In genomic region chr14:118322865-118323264, GRCm38 (mm10) we compare ENCODE assay signal across 12 mouse cellular contexts. TPM values are rescaled to one million over a fixed set of nuclear protein-coding genes. Genes with fewer than 3 reads are reported as not detected.
A peak's percentile ranks its signal among the peaks of the same experiment; 100 is the strongest.
DNase-seq lines count a peak whose midpoint lies in the region; ATAC-seq and TF ChIP-seq lines count a peak whose summit lies in the region.
"Had no signal": no experiment of that assay in that cellular context is flagged by ENCODE, and none has a peak within 500 bp of the region (broad histone marks: within the 10 kb centered on the region; RNA-seq: fewer than 3 reads in every experiment).

No protein-coding gene starts in this region.

- ATAC-seq in heart, embryonic 14.5 days (ENCODE audit: insufficient number of reproducible peaks, insufficient read depth, low FRiP score, low read depth), result no peak
- ATAC-seq in embryonic facial prominence, embryonic 14.5 days (ENCODE audit: low read depth), result no peak
- ATAC-seq in intestine, embryonic 14.5 days (replicated peaks; ENCODE audit: low FRiP score, low TSS enrichment, low read depth), result no peak
- ATAC-seq in midbrain, postnatal 0 days (ENCODE audit: low FRiP score), result no peak

- no peaks in the 10 kb centered on the region for H3K4me1 ChIP-seq in heart, embryonic 14.5 days (ENCODE audit: control insufficient read depth in 2 of 2, insufficient read depth in 2 of 2, low read length in 2 of 2)
- no peaks in the 10 kb centered on the region; the same call in 1 of the 2 replicates for H3K4me1 ChIP-seq in embryonic facial prominence, embryonic 14.5 days (ENCODE audit: control insufficient read depth, insufficient read depth, low read length)
- no peaks in the 10 kb centered on the region for H3K4me1 ChIP-seq in intestine, embryonic 14.5 days (replicated peaks; ENCODE audit: control insufficient read depth, insufficient read depth, low read length)
- H3K4me1 ChIP-seq in midbrain, postnatal 0 days (ENCODE audit: insufficient read depth, low read length), result no peaks in the 10 kb centered on the region

- peak overlapping the region; percentile 35; the same call in 1 of the 2 replicates for H3K9ac ChIP-seq in heart, embryonic 14.5 days (ENCODE audit: low read length)
- peak overlapping the region; percentile 30 for H3K9ac ChIP-seq in embryonic facial prominence, embryonic 14.5 days (ENCODE audit: low read depth, low read length)
- no peak overlapping the region for H3K9ac ChIP-seq in intestine, embryonic 14.5 days (ENCODE audit: low read length)
- no peak overlapping the region for H3K9ac ChIP-seq in midbrain, postnatal 0 days (replicated peaks; ENCODE audit: low read length, poor library complexity, severe bottlenecking)
- H3K9ac ChIP-seq: liver, embryonic 14.5 days had no signal

- H3K4me3 ChIP-seq in heart, embryonic 14.5 days (ENCODE audit: control insufficient read depth in 1 of 2, insufficient read depth in 1 of 2, low read depth in 1 of 2, low read length in 2 of 2), result peak overlapping the region in 1 of 2 experiments; percentile 33; a peak in 2 of 4 replicates
- peak overlapping the region; percentile 33 for H3K4me3 ChIP-seq in embryonic facial prominence, embryonic 14.5 days (ENCODE audit: low read depth, low read length)
- peak overlapping the region; percentile 21 for H3K4me3 ChIP-seq in intestine, embryonic 14.5 days (ENCODE audit: low read depth, low read length)
- peak overlapping the region; percentile 35 for H3K4me3 ChIP-seq in midbrain, postnatal 0 days (ENCODE audit: low read depth, low read length)

- peak overlapping the region; percentile 69 for H3K4me2 ChIP-seq in heart, embryonic 14.5 days (ENCODE audit: low read length)
- H3K4me2 ChIP-seq in embryonic facial prominence, embryonic 14.5 days (ENCODE audit: low read depth, low read length), result peak overlapping the region; percentile 63
- H3K4me2 ChIP-seq in intestine, embryonic 14.5 days (ENCODE audit: low read length), result peak overlapping the region; percentile 50
- H3K4me2 ChIP-seq in midbrain, postnatal 0 days (ENCODE audit: low read depth, low read length, poor library complexity, severe bottlenecking), result peak overlapping the region; percentile 61

- no peak for TF ChIP-seq CTCF in midbrain, postnatal 0 days (IDR thresholded peaks at IDR 0.05)

- WGBS in heart, embryonic 14.5 days, result 16% methylated on average over 11 of the region's 11 CpGs
- WGBS in embryonic facial prominence, embryonic 14.5 days, result 11% methylated on average over 11 of the region's 11 CpGs
- 13% methylated on average over 11 of the region's 11 CpGs for WGBS in intestine, embryonic 14.5 days
- 7% methylated on average over 11 of the region's 11 CpGs for WGBS in midbrain, postnatal 0 days

- H3K36me3 ChIP-seq in heart, embryonic 14.5 days (ENCODE audit: control insufficient read depth, insufficient read depth, low read length), result no peaks in the 10 kb centered on the region
- H3K36me3 ChIP-seq in embryonic facial prominence, embryonic 14.5 days (ENCODE audit: control insufficient read depth, insufficient read depth, low read length), result no peaks in the 10 kb centered on the region
- no peaks in the 10 kb centered on the region for H3K36me3 ChIP-seq in intestine, embryonic 14.5 days (ENCODE audit: control insufficient read depth, insufficient read depth, low read length)
- no peaks in the 10 kb centered on the region for H3K36me3 ChIP-seq in midbrain, postnatal 0 days (ENCODE audit: insufficient read depth, low read length)

- intact Hi-C loops in gastrocnemius, postnatal 14 days (cut with DNase I; ENCODE audit: low total_unique reads), result no loop called here

- no peaks in the 10 kb centered on the region for H3K9me3 ChIP-seq in heart, embryonic 14.5 days (ENCODE audit: control insufficient read depth, low read length)
- no peaks in the 10 kb centered on the region for H3K9me3 ChIP-seq in embryonic facial prominence, embryonic 14.5 days (ENCODE audit: control insufficient read depth, low read length)
- no peaks in the 10 kb centered on the region for H3K9me3 ChIP-seq in intestine, embryonic 14.5 days (ENCODE audit: control insufficient read depth, low read length)
- H3K9me3 ChIP-seq in midbrain, postnatal 0 days (ENCODE audit: low read length), result no peaks in the 10 kb centered on the region

- no peak for DNase-seq in heart, adult 11 months
- DNase-seq in embryonic facial prominence, embryonic 14.5 days (ENCODE audit: low spot score), result no peak
- peak; percentile 58 for DNase-seq in intestine, embryonic 14.5 days (ENCODE audit: low spot score)
- DNase-seq in midbrain, postnatal 0 days (ENCODE audit: low spot score), result peak; percentile 10
- no peak for DNase-seq in right cerebral cortex, postnatal 25 days
- no peak for DNase-seq in adrenal gland, postnatal 10 days
- no peak for DNase-seq in gastrocnemius, postnatal 14 days
- DNase-seq: cerebellum, adult 9-11 months; thymus, postnatal 36 days had no signal

- no peak overlapping the region for H3K27ac ChIP-seq in heart, embryonic 14.5 days (replicated peaks in 1 of 2; ENCODE audit: control insufficient read depth in 1 of 2, insufficient read depth in 1 of 2, low read depth in 2 of 2, low read length in 2 of 2)
- no peak overlapping the region for H3K27ac ChIP-seq in embryonic facial prominence, embryonic 14.5 days (replicated peaks; ENCODE audit: low read depth, low read length)
- H3K27ac ChIP-seq in intestine, embryonic 14.5 days (ENCODE audit: low read depth), result no peak overlapping the region
- no peak overlapping the region for H3K27ac ChIP-seq in midbrain, postnatal 0 days (ENCODE audit: low read depth, low read length)
- H3K27ac ChIP-seq: liver, embryonic 14.5 days had no signal

- H3K27me3 ChIP-seq in heart, embryonic 14.5 days (ENCODE audit: control insufficient read depth, insufficient read depth, low read length), result peaks cover 45% of the 10 kb centered on the region
- peaks cover 39% of the 10 kb centered on the region for H3K27me3 ChIP-seq in embryonic facial prominence, embryonic 14.5 days (replicated peaks; ENCODE audit: control insufficient read depth, insufficient read depth, low read length)
- H3K27me3 ChIP-seq in intestine, embryonic 14.5 days (replicated peaks; ENCODE audit: control insufficient read depth, insufficient read depth, low read length), result peaks cover 36% of the 10 kb centered on the region; the same call in 1 of the 2 replicates
- no peaks in the 10 kb centered on the region for H3K27me3 ChIP-seq in midbrain, postnatal 0 days (ENCODE audit: insufficient read depth, low read length)

RNA-seq across cellular contexts. Expression of gene Gm9376, which starts 56.1 kb away (rescaled TPM):
- polyA plus RNA-seq in heart, embryonic 14.5 days (2014; fragmentation: Nextera tagmentation; extraction: Ambion mirVana), result not detected in 2 replicates
- polyA plus RNA-seq in embryonic facial prominence, embryonic 14.5 days (2014; fragmentation: Nextera tagmentation; extraction: Ambion mirVana), result not detected in 2 replicates
- not detected in 2 replicates for polyA plus RNA-seq in intestine, embryonic 14.5 days (2014; fragmentation: Nextera tagmentation; extraction: Ambion mirVana)
- total RNA-seq in midbrain, postnatal 0 days (2014; rRNA removed), result not detected in 2 replicates
- not detected in 2 replicates for polyA plus RNA-seq in midbrain, postnatal 0 days (2015; fragmentation: Nextera tagmentation; extraction: Ambion mirVana)
- total RNA-seq in adrenal gland, postnatal 10 days (2021), result not detected
- not detected for total RNA-seq in gastrocnemius, postnatal 14 days (2021)
- total RNA-seq: heart, postnatal 25 days had no signal
- polyA plus RNA-seq: liver, embryonic 14.5 days had no signal

Comparison
In these comparisons a context has a peak if more than half of its experiments do, and no peak if none do; other contexts are left out.
1. H3K9ac ChIP-seq: peak in heart, embryonic 14.5 days (single experiment) and embryonic facial prominence, embryonic 14.5 days (single experiment); none in intestine, embryonic 14.5 days (single experiment) and midbrain, postnatal 0 days (single experiment).
2. DNase-seq: peak in intestine, embryonic 14.5 days (single experiment) and midbrain, postnatal 0 days (single experiment); none in heart, adult 11 months (single experiment), embryonic facial prominence, embryonic 14.5 days (single experiment), right cerebral cortex, postnatal 25 days (single experiment), adrenal gland, postnatal 10 days (single experiment) and gastrocnemius, postnatal 14 days (single experiment).
3. Peak in every context shown above with its lines, with median percentiles within 50 percentile points of each other: H3K4me2 ChIP-seq.